Mouse (Mus musculus) midbrain, embryonic 12.5 days (tissue): ENCODE data around the gene Dirc2. TPM values are rescaled to one million over a fixed set of nuclear protein-coding genes. Genes with fewer than 3 reads are reported as not detected.

Experiments used
- ATAC-seq: fragments of 200-750 bp; cut with Nextera tagmentation; 2 replicates; pipeline ENCODE4 v1.8.0; 2017; ENCODE audit warnings: low read depth, moderate TSS enrichment, moderate library complexity; ENCODE audit not compliant: low FRiP score
- H3K27ac ChIP-seq: fragments of 300-500 bp; sonication (generic); replicated peaks from 2 replicates; pipeline ENCODE4 v1.5.1; 2016; ENCODE audit warnings: mild to moderate bottlenecking
- H3K27me3 ChIP-seq: fragments of 300-500 bp; sonication (generic); 2 replicates; pipeline ENCODE4 v1.6.1; 2016; ENCODE audit warnings: mild to moderate bottlenecking
- H3K36me3 ChIP-seq: fragments of 300-500 bp; sonication (generic); 2 replicates; pipeline ENCODE4 v1.6.1; 2016
- H3K4me1 ChIP-seq: fragments of 300-500 bp; sonication (generic); 2 replicates; pipeline ENCODE4 v1.6.1; 2016
- H3K4me2 ChIP-seq: fragments of 300-500 bp; sonication (generic); replicated peaks from 2 replicates; pipeline ENCODE4 v1.6.1; 2016; ENCODE audit warnings: mild to moderate bottlenecking, moderate library complexity
- H3K4me3 ChIP-seq: fragments of 300-500 bp; sonication (generic); 2 replicates; pipeline ENCODE4 v1.5.1; 2016; ENCODE audit warnings: mild to moderate bottlenecking
- H3K9ac ChIP-seq: fragments of 300-500 bp; sonication (generic); replicated peaks from 2 replicates; pipeline ENCODE4 v1.6.1; 2016; ENCODE audit warnings: mild to moderate bottlenecking, moderate library complexity
- H3K9me3 ChIP-seq: fragments of 300-500 bp; sonication (generic); 2 replicates; pipeline ENCODE4 v1.6.1; 2016; ENCODE audit warnings: mild to moderate bottlenecking
- WGBS: fragments of 180-500 bp; shearing (Covaris S2); methylation state at CpG from one replicate; pipeline ENCODE4 v1.1.7; 2016; 5-methylcytosine and 5-hydroxymethylcytosine counted together
- polyA plus RNA-seq: library from polyadenylated mRNA; unstranded; fragments of >200 nt; fragmentation: Nextera tagmentation; extraction: Ambion mirVana; gene quantifications from 2 replicates; pipeline ENCODE4 v1.2.1, GENCODE M21; 2016

Gene Dirc2
- polyA plus RNA-seq, 1 experiment from 2014 or later: 24.5 TPM

GRCm38 (mm10) chr16:35787163-35787562 lies 18.0 kb upstream of the Dirc2 start:
- no peak for ATAC-seq
- Histone ChIP-seq H3K27me3 (no peaks in the 10 kb centered on the region), H3K36me3 (peaks cover 13% of the 10 kb centered on the region), H3K9me3 (no peaks in the 10 kb centered on the region), H3K4me1 (peaks cover 9% of the 10 kb centered on the region), H3K27ac (peak overlapping the region; percentile 56), H3K4me3 (no peak overlapping the region), H3K4me2 (no peak overlapping the region), H3K9ac (no peak overlapping the region)
- 89% methylated on average over 6 of the region's 6 CpGs for WGBS

DNA sequence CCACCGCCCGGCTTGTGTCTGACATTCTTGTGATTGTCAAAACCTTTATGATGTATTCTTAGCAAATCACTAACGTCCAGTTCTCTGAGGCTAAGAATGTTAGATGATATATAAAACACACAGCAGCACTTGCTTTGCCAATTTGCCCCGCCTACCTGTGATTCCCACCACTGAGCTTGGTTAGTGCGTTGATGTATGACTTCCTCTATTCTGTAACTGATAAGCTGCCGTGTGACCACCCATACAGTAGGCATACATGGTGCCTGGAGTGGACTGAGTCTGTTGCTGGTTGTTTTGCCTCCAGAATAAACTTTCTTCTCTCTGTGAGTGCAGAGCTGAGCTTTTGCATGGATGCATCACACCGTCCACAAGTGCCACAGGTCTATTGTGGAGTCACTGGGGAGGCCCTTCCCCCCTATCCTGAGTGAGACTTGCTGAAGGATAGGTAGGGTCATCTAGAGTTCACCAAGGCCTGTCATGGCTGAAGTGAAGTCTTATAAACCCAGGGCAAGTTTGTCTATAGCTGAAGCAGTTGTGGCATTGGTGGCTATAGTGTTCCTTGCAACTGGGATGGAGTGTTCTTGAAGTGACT lies 15.1 kb upstream of the Dirc2 start:
- no peak overlapping the region for H3K4me2 ChIP-seq
- 95% methylated on average over 7 of the region's 7 CpGs for WGBS

GRCm38 (mm10) chr16:35783207-35783573 lies 14.0 kb upstream of the Dirc2 start:
- Histone ChIP-seq H3K36me3 (0 out of 2 replicates have a peak, but pooled peaks cover under 1% of the 10 kb centered on the region), H3K27ac (no peak overlapping the region), H3K4me2 (no peak overlapping the region), H3K27me3 (no peaks in the 10 kb centered on the region), H3K9ac (no peak overlapping the region), H3K4me1 (peaks cover 9% of the 10 kb centered on the region), H3K9me3 (no peaks in the 10 kb centered on the region), H3K4me3 (no peak overlapping the region)
- 86% methylated on average over 3 of the region's 3 CpGs for WGBS
- no peak for ATAC-seq

More for the DNA sequence above, 15.1 kb upstream of the Dirc2 start:
- peaks cover 9% of the 10 kb centered on the region for H3K4me1 ChIP-seq
- H3K9ac ChIP-seq: no peak overlapping the region
- H3K36me3 ChIP-seq: peaks cover 3% of the 10 kb centered on the region; the same call in 1 of the 2 replicates
- H3K4me3 ChIP-seq: no peak overlapping the region
- H3K9me3 ChIP-seq: no peaks in the 10 kb centered on the region
- H3K27ac ChIP-seq: no peak overlapping the region
- H3K27me3 ChIP-seq: no peaks in the 10 kb centered on the region
- no peak for ATAC-seq

GRCm38 (mm10) chr16:35782451-35783206 lies 13.5 kb upstream of the Dirc2 start:
- Histone ChIP-seq H3K9me3 (no peaks in the 10 kb centered on the region), H3K4me3 (no peak overlapping the region), H3K4me2 (no peak overlapping the region), H3K27me3 (no peaks in the 10 kb centered on the region), H3K4me1 (peaks cover 7% of the 10 kb centered on the region), H3K27ac (no peak overlapping the region), H3K36me3 (no peaks in the 10 kb centered on the region), H3K9ac (no peak overlapping the region)
- no peak for ATAC-seq
- 88% methylated on average over 13 of the region's 13 CpGs for WGBS

- H3K27me3 ChIP-seq: no peaks in the 10 kb centered on the region
- WGBS: 91% methylated on average over 5 of the region's 5 CpGs
- H3K27ac ChIP-seq: no peak overlapping the region
- H3K9me3 ChIP-seq: no peaks in the 10 kb centered on the region
- no peak overlapping the region for H3K4me2 ChIP-seq
- no peak for ATAC-seq
- no peak overlapping the region for H3K9ac ChIP-seq
- H3K36me3 ChIP-seq: no peaks in the 10 kb centered on the region
- H3K4me3 ChIP-seq: no peak overlapping the region
- no peaks in the 10 kb centered on the region for H3K4me1 ChIP-seq
Observed at GRCm38 (mm10) chr16:35781651-35782050, 12.5 kb upstream of the Dirc2 start.

DNA sequence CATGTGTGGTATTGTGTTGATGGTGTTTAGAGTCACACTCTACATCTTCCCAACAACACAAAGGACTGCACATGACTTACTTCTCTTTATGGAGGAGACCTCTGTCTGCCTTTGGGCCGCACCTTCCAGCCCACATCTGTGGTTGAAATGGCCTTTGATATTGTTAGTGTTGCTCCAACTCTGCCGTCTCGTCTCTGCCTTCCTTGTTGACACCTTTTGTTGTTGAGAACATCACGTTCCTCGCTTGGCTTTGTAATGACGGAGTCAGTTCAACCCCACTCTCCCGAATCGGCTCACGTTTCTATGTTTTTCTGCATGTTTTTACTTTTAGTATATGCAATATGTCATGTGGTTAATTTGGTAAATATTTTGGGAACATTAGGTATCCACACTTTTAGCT lies 11.9 kb upstream of the Dirc2 start:
- 92% methylated on average over 9 of the region's 9 CpGs for WGBS
- H3K36me3 ChIP-seq: no peaks in the 10 kb centered on the region
- H3K4me1 ChIP-seq: no peaks in the 10 kb centered on the region
- no peak overlapping the region for H3K4me3 ChIP-seq
- ATAC-seq: no peak
- no peak overlapping the region for H3K9ac ChIP-seq
- H3K4me2 ChIP-seq: no peak overlapping the region
- H3K27ac ChIP-seq: no peak overlapping the region
- no peaks in the 10 kb centered on the region for H3K27me3 ChIP-seq
- H3K9me3 ChIP-seq: no peaks in the 10 kb centered on the region

DNA sequence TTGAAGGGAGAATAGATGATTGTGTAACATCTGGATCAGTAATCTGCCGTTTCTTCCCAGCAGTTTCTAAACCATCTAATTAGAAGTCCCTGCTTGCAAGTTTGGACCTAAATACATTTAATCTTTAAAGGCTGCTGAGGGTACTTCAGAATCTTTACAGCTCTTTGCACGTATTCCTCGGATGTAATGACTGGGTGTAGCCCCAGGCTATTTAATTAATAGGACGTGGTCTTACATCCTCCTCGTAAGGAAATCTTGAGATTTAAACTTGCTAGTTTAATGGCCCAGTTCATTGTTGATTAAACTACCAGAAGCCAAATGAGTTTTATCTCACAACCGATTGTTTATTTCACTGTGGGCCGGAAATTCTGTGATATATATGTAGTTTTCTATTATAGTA lies 10.5 kb upstream of the Dirc2 start:
- Histone ChIP-seq H3K9me3 (no peaks in the 10 kb centered on the region), H3K27ac (no peak overlapping the region), H3K4me2 (no peak overlapping the region), H3K36me3 (no peaks in the 10 kb centered on the region), H3K4me3 (no peak overlapping the region), H3K4me1 (no peaks in the 10 kb centered on the region), H3K27me3 (no peaks in the 10 kb centered on the region), H3K9ac (no peak overlapping the region)
- no peak for ATAC-seq
- WGBS: 85% methylated on average over 7 of the region's 7 CpGs

DNA sequence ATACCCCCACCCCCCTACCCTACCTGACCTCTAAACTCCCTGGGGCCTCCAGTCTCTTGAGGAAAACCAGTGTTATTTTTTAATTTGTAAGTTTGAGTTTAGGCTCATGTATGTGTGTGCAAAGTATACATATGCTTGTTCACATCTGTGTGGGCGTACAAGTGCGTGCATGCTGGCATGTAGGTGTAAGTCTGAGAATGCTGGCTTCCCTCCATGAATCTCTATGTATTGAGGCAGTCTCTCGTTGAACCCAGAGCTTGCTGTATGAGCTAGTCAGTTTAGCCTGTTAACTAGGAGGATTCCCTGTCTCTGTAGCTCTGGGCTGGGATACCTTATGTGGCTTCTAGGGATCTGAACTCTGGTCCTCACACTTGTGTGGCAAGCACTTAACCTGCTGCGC lies 8.6 kb upstream of the Dirc2 start:
- no peak overlapping the region for H3K4me2 ChIP-seq
- H3K9me3 ChIP-seq: no peaks in the 10 kb centered on the region
- no peak overlapping the region for H3K9ac ChIP-seq
- no peak overlapping the region for H3K27ac ChIP-seq
- no peaks in the 10 kb centered on the region for H3K4me1 ChIP-seq
- H3K27me3 ChIP-seq: no peaks in the 10 kb centered on the region
- 98% methylated on average over 4 of the region's 4 CpGs for WGBS
- ATAC-seq: no peak
- no peaks in the 10 kb centered on the region for H3K36me3 ChIP-seq
- H3K4me3 ChIP-seq: no peak overlapping the region

GRCm38 (mm10) chr16:35776737-35777136 lies 7.6 kb upstream of the Dirc2 start:
- Histone ChIP-seq H3K9ac (no peak overlapping the region), H3K36me3 (no peaks in the 10 kb centered on the region), H3K9me3 (no peaks in the 10 kb centered on the region), H3K27me3 (no peaks in the 10 kb centered on the region), H3K4me3 (no peak overlapping the region), H3K4me2 (no peak overlapping the region), H3K4me1 (peaks cover under 1% of the 10 kb centered on the region; the same call in 1 of the 2 replicates), H3K27ac (no peak overlapping the region)
- ATAC-seq: no peak
- 93% methylated on average over 7 of the region's 7 CpGs for WGBS

DNA sequence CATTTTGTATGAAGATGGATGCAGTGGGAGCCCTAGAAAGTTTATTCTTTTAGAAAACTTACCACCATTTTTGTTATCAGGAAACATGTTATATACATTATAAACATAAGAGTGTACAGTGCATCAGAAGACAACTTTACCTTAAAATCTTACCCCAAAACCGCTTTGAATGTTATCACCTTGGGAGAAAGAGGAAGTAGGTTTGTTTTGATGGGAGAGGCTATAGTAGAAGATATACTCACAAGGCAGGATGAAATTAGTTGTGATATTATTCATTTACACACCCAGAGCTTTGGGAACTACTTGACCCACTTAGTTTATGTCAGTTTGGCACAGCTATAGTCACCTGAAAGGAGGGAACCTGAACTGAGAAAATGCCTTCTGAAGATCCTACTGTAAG lies 6.7 kb upstream of the Dirc2 start:
- H3K27me3 ChIP-seq: no peaks in the 10 kb centered on the region
- no peak overlapping the region for H3K9ac ChIP-seq
- no peaks in the 10 kb centered on the region for H3K9me3 ChIP-seq
- ATAC-seq: no peak
- WGBS: 100% methylated on average over 1 of the region's 1 CpGs
- H3K27ac ChIP-seq: no peak overlapping the region
- H3K36me3 ChIP-seq: no peaks in the 10 kb centered on the region
- no peak overlapping the region for H3K4me2 ChIP-seq
- H3K4me3 ChIP-seq: no peak overlapping the region
- peaks cover 9% of the 10 kb centered on the region for H3K4me1 ChIP-seq

DNA sequence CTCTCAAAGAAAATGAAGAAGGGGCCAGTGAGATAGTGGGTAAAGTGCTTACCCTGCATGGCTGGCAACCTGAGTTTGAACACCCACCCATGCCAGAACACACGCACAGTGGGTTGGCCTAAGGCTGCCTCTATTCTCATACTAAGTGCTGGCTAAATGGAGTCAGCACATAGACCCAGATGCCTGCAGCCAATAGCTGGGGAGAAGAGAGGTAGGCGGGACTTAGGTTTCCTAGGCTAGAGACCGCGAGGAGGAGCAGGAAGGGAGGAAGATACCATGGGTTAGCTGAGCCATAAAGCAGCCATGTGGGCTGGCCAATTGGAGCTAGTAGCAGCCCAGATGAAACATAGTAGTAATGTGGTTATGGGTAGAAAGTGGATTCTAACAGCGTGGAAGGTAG lies 3.4 kb upstream of the Dirc2 start:
- no peak for ATAC-seq
- Histone ChIP-seq H3K4me3 (no peak overlapping the region), H3K9me3 (no peaks in the 10 kb centered on the region), H3K4me1 (peaks cover 28% of the 10 kb centered on the region), H3K9ac (no peak overlapping the region), H3K36me3 (no peaks in the 10 kb centered on the region), H3K27me3 (no peaks in the 10 kb centered on the region), H3K27ac (no peak overlapping the region), H3K4me2 (no peak overlapping the region)
- 84% methylated on average over 5 of the region's 5 CpGs for WGBS

DNA sequence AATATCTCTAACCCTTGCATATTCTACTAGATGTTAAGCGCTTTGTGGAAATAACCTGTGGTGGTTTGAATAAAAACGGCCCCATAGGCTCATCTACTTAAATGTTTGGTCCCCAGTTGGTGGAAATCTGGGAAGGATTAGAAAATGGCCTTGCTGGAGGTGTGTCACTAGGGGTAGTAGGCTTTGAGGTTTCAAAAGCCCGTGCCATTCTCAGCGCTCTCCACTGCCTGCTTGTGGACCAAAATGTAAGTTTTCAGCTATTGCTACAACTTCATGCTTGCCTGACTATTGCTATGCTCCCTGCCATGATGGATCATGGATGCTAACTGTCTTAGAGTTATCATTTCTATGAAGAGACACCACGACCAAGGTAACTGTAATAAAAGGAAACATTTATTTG lies 2.5 kb upstream of the Dirc2 start:
- H3K4me2 ChIP-seq: 0 out of 2 replicates have a peak overlapping the region, but pooled peaks have one; percentile 88
- no peaks in the 10 kb centered on the region for H3K27me3 ChIP-seq
- H3K36me3 ChIP-seq: no peaks in the 10 kb centered on the region
- no peak overlapping the region for H3K9ac ChIP-seq
- peaks cover 31% of the 10 kb centered on the region for H3K4me1 ChIP-seq
- WGBS: 89% methylated on average over 5 of the region's 5 CpGs
- no peak for ATAC-seq
- H3K9me3 ChIP-seq: no peaks in the 10 kb centered on the region
- H3K4me3 ChIP-seq: peak overlapping the region; percentile 80; the same call in 1 of the 2 replicates
- no peak overlapping the region for H3K27ac ChIP-seq
